Comparison of ENCODE assay signal across 17 mouse cellular contexts in the genomic region with DNA sequence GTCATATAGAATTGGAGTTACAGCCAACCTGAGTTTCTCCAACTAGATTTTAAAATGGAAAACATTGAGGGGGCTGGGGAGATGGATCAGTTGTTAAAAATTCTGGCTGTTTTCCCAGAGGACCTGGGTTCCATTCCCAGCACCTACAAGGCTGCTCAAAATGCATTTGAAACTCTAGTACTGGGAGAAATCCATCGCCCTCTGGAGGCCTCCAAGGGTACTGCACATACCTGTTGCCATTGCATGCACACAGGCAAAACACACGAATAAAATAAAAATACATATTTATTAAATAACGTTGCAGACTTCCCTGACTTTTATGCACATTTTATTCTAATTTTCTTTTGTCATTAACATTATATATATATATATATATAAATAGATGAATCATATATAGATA. TPM values are rescaled to one million over a fixed set of nuclear protein-coding genes. Genes with fewer than 3 reads are reported as not detected.
DNase-seq lines count a peak whose midpoint lies in the region; ATAC-seq and TF ChIP-seq lines count a peak whose summit lies in the region.
"Had no signal": no experiment of that assay in that cellular context is flagged by ENCODE, and none has a peak within 500 bp of the region (broad histone marks: within the 10 kb centered on the region; RNA-seq: fewer than 3 reads in every experiment).

No protein-coding gene starts in this region.

- no peak overlapping the region for H3K4me3 ChIP-seq in liver, adult 2 months (ENCODE audit: insufficient read depth, low read depth, low read length)
- no peak overlapping the region for H3K4me3 ChIP-seq in E14TG2a.4 (replicated peaks; ENCODE audit: low read length)
- no peak overlapping the region for H3K4me3 ChIP-seq in midbrain, embryonic 14.5 days (replicated peaks; ENCODE audit: low read depth, low read length)
- H3K4me3 ChIP-seq: erythroblast, embryonic 14.5 days; heart, embryonic 15.5 days; limb, embryonic 15.5 days; neural tube, embryonic 15.5 days had no signal

- WGBS in liver, adult 2 months = 57% methylated on average over 3 of the region's 3 CpGs
- 56% methylated on average over 3 of the region's 3 CpGs for WGBS in midbrain, embryonic 14.5 days

- H3K36me3 ChIP-seq in liver, adult 2 months (ENCODE audit: control insufficient read depth, insufficient read depth, low read length) = no peaks in the 10 kb centered on the region
- H3K36me3 ChIP-seq in E14TG2a.4 (ENCODE audit: insufficient read depth, low read length) = no peaks in the 10 kb centered on the region
- no peaks in the 10 kb centered on the region for H3K36me3 ChIP-seq in midbrain, embryonic 14.5 days (ENCODE audit: control insufficient read depth, insufficient read depth, low read length)
- H3K36me3 ChIP-seq: heart, embryonic 15.5 days; limb, embryonic 15.5 days; neural tube, embryonic 15.5 days had no signal

- H3K9me3 ChIP-seq in E14TG2a.4 (ENCODE audit: low read length) = peaks cover 1% of the 10 kb centered on the region; the same call in 1 of the 2 replicates
- H3K9me3 ChIP-seq in midbrain, embryonic 14.5 days (ENCODE audit: control insufficient read depth, low read length) = no peaks in the 10 kb centered on the region
- H3K9me3 ChIP-seq: heart, embryonic 15.5 days; limb, embryonic 15.5 days had no signal

- DNase-seq in cerebellum, postnatal 10 days = peak; percentile 22 to 39
- DNase-seq in cerebellum, adult 9-10 months = no peak
- no peak for DNase-seq in liver, adult 2 months (ENCODE audit: extremely low read depth, low read depth, low spot score)
- no peak for DNase-seq in liver
- peak; percentile 31 for DNase-seq in induced T-regulatory cell, adult 2 months (ENCODE audit: low read depth)
- no peak for DNase-seq in midbrain, embryonic 14.5 days
- DNase-seq in T-cell, adult 2 months (ENCODE audit: low spot score) = no peak
- DNase-seq: adrenal gland, adult 8-10 months; kidney, adult 11 months; thymus, postnatal 25 days had no signal

- no peak for TF ChIP-seq POLR2A in liver, adult 2 months (IDR thresholded peaks at IDR 0.05; ENCODE audit: extremely low read depth, insufficient read depth, low read length)

- no peaks in the 10 kb centered on the region; the same call in 1 of the 2 replicates for H3K27me3 ChIP-seq in liver, adult 2 months (ENCODE audit: control insufficient read depth, insufficient read depth, low read length)
- no peaks in the 10 kb centered on the region; the same call in 1 of the 2 replicates for H3K27me3 ChIP-seq in E14TG2a.4 (ENCODE audit: insufficient read depth, low read length)
- no peaks in the 10 kb centered on the region for H3K27me3 ChIP-seq in midbrain, embryonic 14.5 days (ENCODE audit: control insufficient read depth, insufficient read depth, low read length)
- H3K27me3 ChIP-seq: heart, embryonic 15.5 days; limb, embryonic 15.5 days; neural tube, embryonic 15.5 days had no signal

- H3K27ac ChIP-seq in liver, adult 2 months (replicated peaks; ENCODE audit: insufficient read depth, low read depth, low read length) = no peak overlapping the region
- no peak overlapping the region for H3K27ac ChIP-seq in midbrain, embryonic 14.5 days (replicated peaks; ENCODE audit: low read depth, low read length)
- H3K27ac ChIP-seq: heart, embryonic 15.5 days; neural tube, embryonic 15.5 days had no signal

- TF ChIP-seq CTCF in liver, adult 2 months (IDR thresholded peaks at IDR 0.05; ENCODE audit: low read depth, low read length) = peak; percentile 42; the same call in 1 of the 2 replicates
- peak; percentile 88 for TF ChIP-seq CTCF in E14TG2a.4 (conservative IDR thresholded peaks at IDR 0.05; ENCODE audit: low read length)

- no peaks in the 10 kb centered on the region for H3K4me1 ChIP-seq in liver, adult 2 months (ENCODE audit: control insufficient read depth, insufficient read depth, low read length)
- no peaks in the 10 kb centered on the region for H3K4me1 ChIP-seq in E14TG2a.4 (replicated peaks; ENCODE audit: low read depth, low read length)
- H3K4me1 ChIP-seq in midbrain, embryonic 14.5 days (ENCODE audit: control insufficient read depth, insufficient read depth, low read length) = no peaks in the 10 kb centered on the region
- H3K4me1 ChIP-seq: heart, embryonic 15.5 days; limb, embryonic 15.5 days; neural tube, embryonic 15.5 days had no signal

- ATAC-seq in midbrain, embryonic 14.5 days (ENCODE audit: low FRiP score, low TSS enrichment) = no peak

- H3K79me2 ChIP-seq in liver, adult 2 months (ENCODE audit: control insufficient read depth, insufficient read depth, low read length) = no peaks in the 10 kb centered on the region

- H3K9ac ChIP-seq in liver, adult 2 months (ENCODE audit: low read depth, low read length) = no peak overlapping the region
- H3K9ac ChIP-seq in midbrain, embryonic 14.5 days (replicated peaks; ENCODE audit: low read length) = no peak overlapping the region
- H3K9ac ChIP-seq: heart, embryonic 15.5 days; limb, embryonic 15.5 days; neural tube, embryonic 15.5 days had no signal

- H3K4me2 ChIP-seq in midbrain, embryonic 14.5 days (ENCODE audit: low read length) = no peak overlapping the region
- H3K4me2 ChIP-seq: heart, embryonic 15.5 days; limb, embryonic 15.5 days; neural tube, embryonic 15.5 days had no signal

RNA-seq across cellular contexts. Expression of gene Krt33a, which starts 9.4 kb away (rescaled TPM):
- total RNA-seq in liver, adult 2 months (2014; rRNA removed) = not detected in 2 replicates
- not detected in 2 replicates for polyA plus RNA-seq in liver, adult 2 months (2012; rRNA removed)
- polyA plus RNA-seq in midbrain, embryonic 14.5 days (2014; fragmentation: Nextera tagmentation; extraction: Ambion mirVana) = not detected in 2 replicates
- total RNA-seq: adrenal gland, adult 8-10 months; common myeloid progenitor, adult 5-6 weeks; layer of hippocampus, postnatal 14 days had no signal
- polyA plus RNA-seq: erythroblast, embryonic 14.5 days; heart, embryonic 15.5 days; neural tube, embryonic 15.5 days had no signal

RNA-seq across cellular contexts. Expression of gene Krtap17-1, which starts 12.8 kb away (rescaled TPM):
- not detected in 2 replicates for total RNA-seq in liver, adult 2 months (2014; rRNA removed)
- not detected in 2 replicates for polyA plus RNA-seq in liver, adult 2 months (2012; rRNA removed)
- polyA plus RNA-seq in midbrain, embryonic 14.5 days (2014; fragmentation: Nextera tagmentation; extraction: Ambion mirVana) = 0.61 TPM in 1 of 2 replicates, not detected in the other
- total RNA-seq: adrenal gland, adult 8-10 months; common myeloid progenitor, adult 5-6 weeks; layer of hippocampus, postnatal 14 days had no signal
- polyA plus RNA-seq: erythroblast, embryonic 14.5 days; heart, embryonic 15.5 days had no signal

RNA-seq across cellular contexts. Expression of gene Krtap16-1, which starts 20.2 kb away (rescaled TPM):
- total RNA-seq in liver, adult 2 months (2014; rRNA removed) = not detected in 2 replicates
- not detected in 2 replicates for polyA plus RNA-seq in liver, adult 2 months (2012; rRNA removed)
- polyA plus RNA-seq in midbrain, embryonic 14.5 days (2014; fragmentation: Nextera tagmentation; extraction: Ambion mirVana) = not detected in 2 replicates
- total RNA-seq: adrenal gland, adult 8-10 months; common myeloid progenitor, adult 5-6 weeks; layer of hippocampus, postnatal 14 days had no signal
- polyA plus RNA-seq: erythroblast, embryonic 14.5 days; heart, embryonic 15.5 days; limb, embryonic 15.5 days had no signal

RNA-seq across cellular contexts. Expression of gene Krt33b, which starts 23.0 kb away (rescaled TPM):
- total RNA-seq in liver, adult 2 months (2014; rRNA removed) = not detected in 2 replicates
- polyA plus RNA-seq in liver, adult 2 months (2012; rRNA removed) = not detected in 2 replicates
- polyA plus RNA-seq in midbrain, embryonic 14.5 days (2014; fragmentation: Nextera tagmentation; extraction: Ambion mirVana) = not detected in 2 replicates
- total RNA-seq: adrenal gland, adult 8-10 months; common myeloid progenitor, adult 5-6 weeks; layer of hippocampus, postnatal 14 days had no signal
- polyA plus RNA-seq: erythroblast, embryonic 14.5 days; heart, embryonic 15.5 days; neural tube, embryonic 15.5 days had no signal

RNA-seq across cellular contexts. Expression of gene Krtap29-1, which starts 27.8 kb away (rescaled TPM):
- not detected in 2 replicates for total RNA-seq in liver, adult 2 months (2014; rRNA removed)
- polyA plus RNA-seq in liver, adult 2 months (2012; rRNA removed) = not detected in 2 replicates
- not detected in 2 replicates for polyA plus RNA-seq in midbrain, embryonic 14.5 days (2014; fragmentation: Nextera tagmentation; extraction: Ambion mirVana)
- total RNA-seq: adrenal gland, adult 8-10 months; common myeloid progenitor, adult 5-6 weeks; layer of hippocampus, postnatal 14 days had no signal
- polyA plus RNA-seq: erythroblast, embryonic 14.5 days; heart, embryonic 15.5 days; limb, embryonic 15.5 days; neural tube, embryonic 15.5 days had no signal

Comparison
In these comparisons a context has a peak if more than half of its experiments do, and no peak if none do; other contexts are left out.
1. DNase-seq: peak in cerebellum, postnatal 10 days (2 of 2) and induced T-regulatory cell, adult 2 months (single experiment); none in cerebellum, adult 9-10 months (single experiment), liver, adult 2 months (single experiment), liver (single experiment), midbrain, embryonic 14.5 days (single experiment) and T-cell, adult 2 months (single experiment).